23 mouse cellular contexts compared by ENCODE assay signal in genomic region chr4:153128162-153128561, GRCm38 (mm10).
"Had no signal": no experiment of that assay in that cellular context is flagged by ENCODE, and none has a peak within 500 bp of the region (broad histone marks: within the 10 kb centered on the region; RNA-seq: fewer than 3 reads in every experiment).

No protein-coding gene starts in this region.

- H3K9ac ChIP-seq: forebrain, embryonic 15.5 days; forebrain, postnatal 0 days; heart, embryonic 13.5 days; heart, embryonic 15.5 days; hindbrain, embryonic 13.5 days; hindbrain, embryonic 15.5 days; limb, embryonic 13.5 days; limb, embryonic 15.5 days had no signal

- H3K9me3 ChIP-seq: forebrain, embryonic 15.5 days; heart, embryonic 15.5 days; hindbrain, embryonic 13.5 days; hindbrain, embryonic 15.5 days; limb, embryonic 15.5 days had no signal

- H3K4me1 ChIP-seq: forebrain, embryonic 15.5 days; heart, embryonic 13.5 days; heart, embryonic 15.5 days; limb, embryonic 15.5 days had no signal

- H3K27ac ChIP-seq: forebrain, embryonic 15.5 days; heart, adult 2 months; heart, embryonic 13.5 days; heart, embryonic 15.5 days; hindbrain, embryonic 13.5 days; hindbrain, embryonic 15.5 days; hindbrain, postnatal 0 days; limb, embryonic 13.5 days; limb, embryonic 15.5 days had no signal

- DNase-seq: forebrain, postnatal 0 days; gastrocnemius, postnatal 14 days; gastrocnemius, postnatal 36 days; heart, adult 11 months; heart, adult 2 months; heart, postnatal 14 days; heart, postnatal 36 days; kidney, adult 18-20 months; kidney, adult 9 months; kidney, postnatal 14 days; layer of hippocampus, adult 9-11 months; layer of hippocampus, postnatal 36 days; left cerebral cortex, postnatal 4 days had no signal

- H3K36me3 ChIP-seq: forebrain, embryonic 15.5 days; heart, embryonic 13.5 days; heart, embryonic 15.5 days; hindbrain, embryonic 13.5 days; hindbrain, embryonic 15.5 days; limb, embryonic 13.5 days; limb, embryonic 15.5 days had no signal

- H3K4me2 ChIP-seq: forebrain, embryonic 15.5 days; heart, embryonic 11.5 days; heart, embryonic 13.5 days; heart, embryonic 15.5 days; hindbrain, embryonic 13.5 days; hindbrain, embryonic 15.5 days; limb, embryonic 13.5 days; limb, embryonic 15.5 days had no signal

- ATAC-seq: forebrain, embryonic 15.5 days; forebrain, postnatal 0 days; hindbrain, postnatal 0 days; intestine, embryonic 16.5 days had no signal

- H3K4me3 ChIP-seq: forebrain, embryonic 15.5 days; heart, adult 2 months; heart, embryonic 13.5 days; heart, embryonic 15.5 days; hindbrain, embryonic 13.5 days; hindbrain, embryonic 15.5 days; limb, embryonic 13.5 days; limb, embryonic 15.5 days had no signal

- H3K27me3 ChIP-seq: forebrain, embryonic 15.5 days; heart, embryonic 13.5 days; heart, embryonic 15.5 days; hindbrain, embryonic 13.5 days; hindbrain, embryonic 15.5 days; limb, embryonic 13.5 days; limb, embryonic 15.5 days had no signal
